Mouse (Mus musculus) testis, postnatal 14 days (tissue): Measurements from ENCODE around the gene Dhrs4.
A peak's percentile ranks its signal among the peaks of the same experiment; 100 is the strongest.

Experiments used
- DNase-seq: peaks from one replicate; pipeline ENCODE4 v3.0.0; 2021; ENCODE audit warnings: low spot score

Dhrs4 gene

DNA sequence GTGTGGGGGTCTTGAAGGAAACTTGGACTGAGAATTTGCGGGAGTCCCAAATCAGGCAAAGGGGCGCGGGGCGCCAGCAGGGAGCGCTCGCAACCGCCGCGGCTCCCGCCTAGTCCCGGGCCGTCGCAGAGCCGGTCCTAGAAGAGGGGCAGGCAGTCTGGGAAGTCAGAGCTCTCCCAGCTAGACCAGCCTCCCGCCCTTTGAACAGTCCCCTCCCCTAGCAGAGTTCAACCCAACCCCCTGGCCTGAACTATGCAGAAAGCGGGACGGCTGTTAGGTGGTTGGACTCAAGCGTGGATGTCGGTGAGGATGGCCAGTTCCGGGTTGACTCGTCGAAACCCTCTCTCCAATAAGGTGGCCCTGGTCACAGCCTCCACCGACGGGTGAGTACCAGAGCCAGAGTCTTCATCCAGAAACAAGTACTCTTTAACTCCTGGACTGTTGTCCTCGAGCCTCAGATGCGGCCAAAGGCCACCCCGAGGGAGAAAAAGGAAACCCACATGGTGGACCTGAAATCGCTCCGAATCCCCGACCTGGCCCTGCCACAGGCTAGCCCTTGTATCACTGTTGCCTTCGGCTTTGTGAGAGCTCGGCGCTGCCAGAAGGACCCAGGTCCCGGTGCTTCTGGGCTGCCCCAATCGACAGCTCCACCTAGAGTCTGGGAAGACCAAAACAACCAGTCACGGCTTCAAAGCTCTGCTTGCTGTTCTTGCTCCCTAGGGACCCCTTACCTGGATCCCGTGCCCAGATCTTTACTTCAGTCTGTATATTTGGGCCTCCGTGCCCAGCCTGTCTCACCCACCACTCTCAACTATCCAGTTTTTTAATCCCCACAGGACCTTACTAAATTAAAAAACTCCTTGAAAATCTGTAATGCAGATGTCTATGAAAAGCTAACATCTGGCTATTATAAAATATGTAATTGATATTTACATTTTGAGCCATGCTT, at the start of gene Dhrs4:
Gene Dhrs4 (plus strand): TSS at position 108 of the 949 bp plus-strand sequence.
- DNase-seq = peak; percentile 84

DNA sequence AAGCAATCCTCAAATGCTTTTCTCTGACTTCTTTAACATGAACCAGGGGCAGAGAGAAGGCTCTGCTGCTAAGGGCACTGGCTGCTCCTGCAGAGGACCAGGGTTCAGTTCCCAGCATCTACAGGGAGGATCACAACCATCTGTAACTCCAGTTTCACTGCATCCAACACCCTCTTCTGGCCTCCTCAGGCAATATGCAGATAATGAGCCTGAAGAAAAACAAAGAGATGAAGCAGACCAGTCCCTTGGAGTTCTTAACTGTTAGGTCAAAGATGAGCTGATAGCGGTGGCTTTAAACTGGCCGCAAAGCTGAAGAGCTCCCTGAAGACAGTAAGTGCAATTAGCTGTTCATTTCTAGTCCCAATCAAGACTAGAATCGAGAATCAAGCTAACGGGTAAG, 48.3 kb upstream of the Dhrs4 start:
- no peak for DNase-seq

GRCm38 (mm10) chr14:55433052-55433451, 45.5 kb upstream of the Dhrs4 start:
- DNase-seq = no peak

DNA sequence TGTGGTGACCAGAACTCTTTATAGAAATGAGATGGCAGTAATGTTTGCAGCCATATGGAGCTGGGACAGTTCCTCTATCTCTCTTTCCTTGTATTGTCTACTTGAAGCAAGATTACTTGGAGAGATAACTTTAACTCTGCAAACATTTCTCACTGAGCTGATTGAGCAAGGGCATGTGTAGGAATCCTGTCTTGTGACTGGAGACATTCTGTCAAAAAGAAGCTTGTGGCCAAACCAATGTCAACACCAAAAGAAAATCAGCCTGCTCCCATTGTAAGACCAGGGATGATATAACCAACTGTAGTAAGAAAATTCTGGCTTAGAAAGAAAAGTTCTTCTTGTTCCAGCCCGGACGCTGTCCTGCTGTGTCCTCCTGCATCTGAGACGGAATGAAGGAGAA, 43.7 kb upstream of the Dhrs4 start:
- no peak for DNase-seq

GRCm38 (mm10) chr14:55437118-55437517, 41.4 kb upstream of the Dhrs4 start:
- no peak for DNase-seq

DNA sequence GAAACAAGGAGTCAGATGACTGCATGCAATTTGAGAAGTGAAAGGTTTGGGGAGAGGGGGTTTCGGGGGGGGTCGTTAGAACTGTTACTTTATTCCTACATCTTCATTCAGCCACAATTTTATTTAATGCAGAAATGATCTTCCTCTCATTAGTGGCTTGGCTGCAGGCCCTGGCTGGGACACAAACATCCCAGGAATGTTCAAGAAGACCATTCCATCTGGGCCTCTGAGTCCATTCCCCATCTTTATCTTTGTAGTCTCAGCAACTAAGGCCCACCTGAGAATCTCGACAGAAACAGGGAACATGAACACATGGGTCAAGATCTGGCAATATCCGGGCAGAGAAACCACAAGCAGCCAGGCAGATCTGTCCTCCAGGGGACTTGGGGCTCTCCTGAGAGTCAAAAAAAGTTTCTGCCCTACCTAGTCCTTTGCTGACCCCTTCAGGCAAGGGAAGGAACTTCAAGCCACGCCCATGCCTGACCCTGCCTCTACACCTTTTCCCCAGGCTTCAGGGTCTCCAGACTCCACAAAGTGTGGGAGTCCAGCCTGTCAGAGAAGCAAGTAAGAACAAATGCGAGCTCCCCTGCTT, 40.3 kb upstream of the Dhrs4 start:
- DNase-seq = no peak

DNA sequence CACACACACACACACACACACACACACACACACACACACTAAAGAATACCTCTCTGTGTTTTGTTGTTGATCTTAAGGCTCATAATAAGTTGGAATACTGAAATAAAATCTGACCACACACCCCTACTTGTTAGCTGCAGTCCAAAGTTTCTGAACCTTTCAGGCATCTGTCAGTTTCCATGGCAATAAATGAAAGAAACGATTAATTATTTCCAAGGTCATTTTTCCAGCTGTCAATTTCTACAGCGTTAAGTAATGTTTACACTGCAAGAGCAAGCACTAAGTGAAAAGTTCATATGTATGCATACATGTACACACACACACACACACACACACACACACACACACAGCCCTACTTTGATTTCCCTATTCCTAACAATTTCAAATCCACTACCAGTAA, 20.9 kb upstream of the Dhrs4 start:
- DNase-seq = no peak

DNA sequence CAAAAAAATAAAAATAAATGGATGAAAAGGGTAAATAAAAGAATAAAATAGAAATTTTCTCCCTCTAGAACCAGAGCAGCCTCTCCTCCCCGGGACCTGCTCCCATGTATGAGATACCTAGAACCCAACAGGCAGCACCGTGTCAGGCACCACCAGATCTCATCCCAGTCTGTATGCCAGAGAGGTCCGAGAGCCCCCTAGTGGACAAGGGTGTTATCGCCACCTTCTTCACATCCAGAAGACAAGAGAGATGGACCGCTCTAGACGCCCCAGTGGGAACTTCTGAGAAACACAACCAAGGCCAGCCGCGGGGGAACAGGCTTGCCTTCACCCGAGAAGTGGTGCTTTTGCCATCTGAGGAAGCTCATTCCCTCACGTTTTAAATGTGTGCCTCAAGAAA, 20.3 kb upstream of the Dhrs4 start:
- peak; percentile 80 for DNase-seq

GRCm38 (mm10) chr14:55458761-55459160, 19.8 kb upstream of the Dhrs4 start:
- no peak for DNase-seq

DNA sequence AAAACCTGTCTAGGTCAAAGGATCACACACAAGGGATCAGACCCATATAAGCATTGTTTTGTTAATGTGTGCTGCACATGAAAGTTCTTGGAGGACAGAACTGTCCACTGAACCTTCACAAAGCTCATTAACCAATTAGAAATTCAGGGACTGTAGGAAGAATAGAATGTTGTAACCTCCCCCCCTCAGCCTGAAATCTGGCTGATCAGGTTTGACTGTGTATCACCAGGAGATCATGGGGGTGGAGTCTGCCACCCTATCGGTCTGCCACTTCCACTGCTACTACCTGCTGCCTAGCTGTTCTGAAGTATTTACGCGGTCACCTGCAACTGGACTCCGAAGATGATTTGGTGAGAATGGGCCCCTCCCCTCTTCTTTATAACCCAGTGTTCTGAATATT, 18.8 kb upstream of the Dhrs4 start:
- DNase-seq = no peak

DNA sequence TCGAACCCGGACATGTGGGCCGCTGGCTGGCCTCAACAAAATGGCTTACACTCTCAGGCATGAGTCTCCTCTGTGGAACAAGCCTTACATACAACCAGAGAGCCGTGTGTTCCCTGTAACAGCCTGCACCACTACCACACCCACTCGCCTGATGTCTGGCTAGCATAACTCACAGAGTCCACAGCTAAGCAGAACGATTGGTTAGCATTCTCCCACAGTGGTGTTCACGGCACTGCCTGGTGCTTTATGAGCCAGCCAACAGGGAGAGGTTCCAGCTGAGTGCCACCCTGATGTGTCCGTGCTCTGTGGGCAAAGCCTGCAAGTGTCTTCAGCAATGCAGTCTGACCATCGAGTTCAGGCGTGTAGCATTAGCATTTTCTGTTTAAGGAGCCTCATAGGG, 18.3 kb upstream of the Dhrs4 start:
- no peak for DNase-seq

DNA sequence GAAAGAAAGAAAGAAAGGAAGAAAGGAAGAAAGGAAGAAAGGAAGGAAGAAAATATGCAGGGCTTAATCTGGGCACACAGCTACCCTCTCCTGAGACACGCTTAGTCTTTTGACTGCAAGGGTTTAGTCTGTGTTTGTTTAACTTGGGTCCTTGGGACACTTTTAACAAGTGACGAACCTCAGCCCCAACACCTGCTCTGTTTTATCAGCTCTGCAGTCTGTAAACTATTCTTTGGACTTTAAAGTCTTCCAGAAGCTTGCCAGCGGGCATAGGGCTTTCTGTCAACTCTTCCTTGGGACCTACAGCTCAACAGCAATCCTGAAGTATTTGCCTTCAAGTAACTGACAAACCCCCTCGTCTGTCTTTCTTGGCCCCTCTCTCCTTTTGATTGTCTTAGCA, 16.8 kb upstream of the Dhrs4 start:
- no peak for DNase-seq

- no peak for DNase-seq
Observed at GRCm38 (mm10) chr14:55466481-55466880, 12.1 kb upstream of the Dhrs4 start.

DNA sequence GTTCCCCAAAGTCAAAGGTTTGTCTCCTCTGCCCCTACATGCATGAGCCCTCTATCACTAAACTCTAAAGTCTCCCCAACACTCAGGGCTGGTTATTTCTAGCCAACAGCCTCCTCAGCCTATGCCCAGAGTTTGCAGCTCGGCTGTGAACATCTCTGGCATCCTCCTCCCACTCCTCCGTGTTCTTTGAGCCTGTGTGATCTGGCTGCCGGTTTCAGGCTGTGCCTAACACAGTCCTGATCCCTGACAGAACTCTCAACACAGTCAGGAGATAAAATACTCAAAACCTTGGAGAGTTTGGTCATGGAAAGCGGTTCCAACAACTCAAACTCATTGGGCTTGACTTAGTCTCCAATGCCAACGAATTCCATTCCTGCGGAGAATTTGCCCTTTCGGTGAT, 11.4 kb upstream of the Dhrs4 start:
- no peak for DNase-seq

DNA sequence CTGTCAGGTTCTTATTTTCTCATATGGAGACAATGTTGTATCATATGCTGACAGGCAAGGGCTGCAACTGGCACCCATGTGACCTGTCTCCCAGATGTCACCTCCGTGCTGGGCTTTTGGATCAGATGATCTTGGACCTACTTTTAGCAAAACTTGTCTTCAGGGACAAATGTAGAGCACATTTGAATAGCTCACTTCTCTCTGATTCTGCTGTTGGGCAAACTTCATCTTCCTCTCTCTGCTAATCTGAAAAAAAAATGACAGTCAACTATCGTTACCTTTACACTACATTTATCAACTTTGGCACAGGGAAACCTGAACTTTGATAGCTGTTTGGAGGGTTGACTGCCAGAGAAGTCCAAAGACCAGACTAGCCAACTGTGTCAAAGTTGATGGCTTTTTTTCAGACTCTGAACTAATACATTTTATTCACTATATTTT, 10.2 kb upstream of the Dhrs4 start:
- no peak for DNase-seq

DNA sequence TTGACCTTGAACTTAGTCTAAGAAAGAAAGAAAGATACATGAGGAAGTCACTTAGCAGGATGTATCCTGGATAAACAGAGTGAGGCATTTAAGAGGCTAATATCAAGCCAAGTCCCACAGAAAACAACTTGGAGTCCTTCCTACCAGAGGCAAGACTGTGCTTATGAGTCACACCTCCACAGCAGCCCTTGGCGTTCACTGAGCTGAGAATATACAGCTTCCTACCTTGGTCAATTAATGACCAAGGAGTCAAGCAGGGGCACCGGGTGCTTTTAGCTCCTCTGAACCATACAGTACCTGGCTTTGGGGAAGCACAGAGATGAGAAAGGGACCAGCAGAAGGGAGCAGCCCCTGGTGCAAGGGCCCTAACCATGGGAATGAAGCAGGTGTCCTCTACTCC, 9.5 kb upstream of the Dhrs4 start:
- DNase-seq = no peak

- no peak for DNase-seq
Observed at GRCm38 (mm10) chr14:55469821-55470220, 8.7 kb upstream of the Dhrs4 start.

GRCm38 (mm10) chr14:55470806-55471205, 7.8 kb upstream of the Dhrs4 start:
- no peak for DNase-seq

DNA sequence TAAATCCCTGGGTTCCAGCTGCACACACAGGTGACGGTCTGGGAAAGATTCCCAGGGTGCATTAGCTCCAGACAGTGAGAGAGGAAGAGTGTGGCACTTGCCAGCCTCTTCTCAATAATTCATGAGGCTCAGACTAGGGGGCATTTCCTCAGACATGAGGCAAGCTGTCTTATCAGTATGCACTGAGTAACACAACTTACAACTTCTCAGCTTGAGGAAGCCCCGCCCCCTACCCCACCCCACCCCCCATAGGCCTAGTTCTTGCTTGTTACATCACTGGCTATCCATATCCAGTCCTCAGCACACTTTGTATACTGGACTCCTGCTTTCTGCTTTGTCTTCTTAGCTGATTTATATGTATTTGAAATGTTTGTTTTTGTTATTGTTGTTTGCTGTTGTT, 2.9 kb upstream of the Dhrs4 start:
- DNase-seq = no peak

DNA sequence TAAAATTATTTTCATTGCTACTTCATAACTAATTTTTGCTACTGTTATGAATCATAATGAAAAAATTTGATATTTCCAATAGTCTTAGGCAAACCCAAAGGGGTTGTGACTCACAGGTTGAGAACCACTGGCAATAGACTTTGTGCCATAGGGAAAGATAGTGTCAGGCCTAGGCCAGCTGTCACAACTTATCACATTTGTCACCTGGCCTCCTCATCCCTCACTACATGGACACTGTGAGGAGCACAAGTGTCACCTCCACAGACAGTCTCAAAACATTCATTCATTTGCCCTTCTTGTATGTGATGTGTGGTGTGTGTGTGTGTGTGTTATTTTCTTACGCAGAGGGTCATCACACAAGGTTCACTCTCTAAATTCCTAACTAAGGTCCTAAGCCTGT, 1.1 kb upstream of the Dhrs4 start:
- no peak for DNase-seq

DNA sequence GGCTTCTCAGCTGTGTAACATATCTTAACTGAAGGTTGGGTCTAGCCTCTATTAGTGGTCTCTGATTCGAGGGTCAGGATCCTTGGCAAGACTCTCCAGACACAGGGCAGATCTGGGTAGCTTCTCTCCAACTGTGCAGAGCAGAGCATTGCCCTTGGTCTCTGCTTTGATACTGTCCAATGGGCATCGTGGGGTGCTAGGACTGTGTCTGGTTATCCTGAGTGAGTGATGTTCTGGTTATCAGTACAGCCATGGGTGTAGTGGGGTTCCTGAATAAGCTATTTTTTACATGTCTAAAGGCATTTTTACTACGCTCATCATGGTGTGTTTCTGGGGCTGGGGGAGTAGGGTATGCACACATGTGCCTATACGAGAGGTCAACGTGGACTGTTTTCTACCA, 729 bp upstream of the Dhrs4 start:
- DNase-seq = no peak

DNA sequence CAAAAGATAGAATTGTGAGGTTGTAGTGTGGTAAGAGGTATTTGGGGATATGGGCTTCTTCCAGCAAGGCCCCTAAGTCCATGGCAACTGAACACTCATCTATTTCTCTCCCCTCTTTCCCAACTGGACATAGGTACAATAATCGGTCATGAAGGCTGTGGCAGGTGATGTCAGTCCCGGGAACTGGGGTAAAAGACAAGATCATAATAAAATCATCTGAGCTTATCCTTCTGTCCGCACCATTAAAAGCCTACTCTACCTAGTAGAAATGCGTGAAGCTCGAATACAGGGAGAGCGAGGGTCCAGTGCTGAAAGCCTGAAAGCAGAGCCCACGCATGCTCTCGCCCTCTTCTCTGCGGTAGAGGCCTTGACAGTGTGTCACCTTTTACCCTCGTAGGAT, 1.1 kb downstream of the Dhrs4 start:
- no peak for DNase-seq

GRCm38 (mm10) chr14:55484430-55485085, 6.0 kb downstream of the Dhrs4 start:
- no peak for DNase-seq
